Mouse (Mus musculus) liver, adult (tissue): Measurements from ENCODE around the gene Mrps7.

Experiments
- GATA4 ChIP-seq: IDR thresholded peaks from 2 replicates; pipeline ENCODE4 v1.6.1; 2014; ENCODE audit warnings: mild to moderate bottlenecking, low read length; ENCODE audit not compliant: insufficient replicate concordance

The Mrps7 gene

GRCm38 (mm10) chr11:115647459-115647858 lies 43.7 kb downstream of the Mrps7 start:
- TF ChIP-seq GATA4, result no peak

- TF ChIP-seq GATA4, result no peak
These were observed 46.0 kb downstream of the Mrps7 start for GRCm38 (mm10) chr11:115649706-115650105.

GRCm38 (mm10) chr11:115651680-115652079 lies 48.0 kb downstream of the Mrps7 start:
- no peak for TF ChIP-seq GATA4

DNA sequence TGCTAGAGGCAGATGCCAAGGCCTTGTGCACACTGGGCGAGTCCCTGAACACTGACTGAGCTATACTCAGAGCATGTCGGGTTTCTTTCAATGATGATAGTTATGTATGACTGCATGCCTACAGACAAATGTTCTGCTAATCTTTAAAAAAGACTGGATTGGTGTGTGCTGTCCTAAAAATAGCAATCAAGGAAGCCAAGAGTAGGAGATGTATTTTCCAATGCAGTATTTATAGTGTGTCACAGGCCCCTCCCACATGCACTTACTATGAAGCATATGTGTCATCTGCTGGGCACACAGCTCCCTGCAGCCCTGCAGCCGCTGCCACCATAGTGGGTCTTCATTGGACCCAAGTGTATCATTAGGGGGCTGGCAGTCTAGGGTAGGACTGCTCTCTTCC lies 49.5 kb downstream of the Mrps7 start:
- TF ChIP-seq GATA4, result no peak

DNA sequence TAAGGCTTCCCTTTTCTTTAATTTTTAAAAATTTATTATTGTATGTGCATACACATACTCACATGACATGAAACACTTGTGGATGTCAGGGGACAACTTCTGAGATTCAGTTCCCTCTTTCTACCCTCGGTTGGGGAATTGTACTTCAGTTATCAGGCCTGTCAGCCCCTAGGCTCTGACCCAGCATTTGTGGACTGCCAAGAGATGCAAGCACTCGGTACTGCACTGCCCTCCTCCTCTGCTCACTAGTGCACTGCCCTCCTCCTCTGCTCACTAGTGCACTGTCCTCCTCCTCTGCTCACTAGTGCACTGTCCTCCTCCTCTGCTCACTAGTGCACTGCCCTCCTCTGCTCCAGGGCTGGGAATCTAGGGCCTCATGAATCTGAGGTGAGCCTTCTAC lies 50.4 kb downstream of the Mrps7 start:
- no peak for TF ChIP-seq GATA4
